Mouse (Mus musculus) cerebellum, adult 8-10 months (tissue): ENCODE results near the gene Dhx29.

Source experiments
- DNase-seq: peaks from one replicate; pipeline ENCODE4 v3.0.0; 2022

Dhx29 gene

GRCm38 (mm10) chr13:112927287-112928001, at the start of gene Dhx29, which contains the start of gene Mtrex:
Dhx29 (plus strand) TSS chr13:112927454.
Mtrex (minus strand) TSS chr13:112927398.
- peak; percentile 99 for DNase-seq

- DNase-seq = no peak
Observed at GRCm38 (mm10) chr13:112887234-112887633, 40.0 kb upstream of the Dhx29 start.

- no peak for DNase-seq
Observed at GRCm38 (mm10) chr13:112902176-112902575, 25.1 kb upstream of the Dhx29 start.

GRCm38 (mm10) chr13:112909663-112910062, 17.6 kb upstream of the Dhx29 start:
- peak; percentile 19 for DNase-seq

GRCm38 (mm10) chr13:112910434-112910833, 16.8 kb upstream of the Dhx29 start:
- no peak for DNase-seq

GRCm38 (mm10) chr13:112919141-112919865, 8.0 kb upstream of the Dhx29 start:
- no peak for DNase-seq

- no peak for DNase-seq
Observed at GRCm38 (mm10) chr13:112920906-112921305, 6.3 kb upstream of the Dhx29 start.

- DNase-seq = no peak
Observed at GRCm38 (mm10) chr13:112925266-112925665, 2.0 kb upstream of the Dhx29 start.

- DNase-seq = no peak
Observed at GRCm38 (mm10) chr13:112925976-112926375, 1.3 kb upstream of the Dhx29 start.

- peak; percentile 32 for DNase-seq
Observed at GRCm38 (mm10) chr13:112926796-112927195, 458 bp upstream of the Dhx29 start.

GRCm38 (mm10) chr13:112928038-112928668, 899 bp downstream of the Dhx29 start:
- no peak for DNase-seq

GRCm38 (mm10) chr13:112938130-112938529, 10.9 kb downstream of the Dhx29 start:
- DNase-seq = no peak

- no peak for DNase-seq
Observed at GRCm38 (mm10) chr13:112941879-112942330, 14.7 kb downstream of the Dhx29 start.

GRCm38 (mm10) chr13:112945312-112945711, 18.1 kb downstream of the Dhx29 start:
- DNase-seq = no peak

- DNase-seq = no peak
Observed at GRCm38 (mm10) chr13:112945900-112946299, 18.6 kb downstream of the Dhx29 start.

- no peak for DNase-seq
Observed at GRCm38 (mm10) chr13:112954067-112954466, 26.8 kb downstream of the Dhx29 start.

- no peak for DNase-seq
Observed at GRCm38 (mm10) chr13:112963081-112963480, 35.8 kb downstream of the Dhx29 start.

GRCm38 (mm10) chr13:112964421-112964820, 37.2 kb downstream of the Dhx29 start:
- no peak for DNase-seq

- no peak for DNase-seq
Observed at GRCm38 (mm10) chr13:112967267-112967666, 40.0 kb downstream of the Dhx29 start.

GRCm38 (mm10) chr13:112976720-112977119, 49.5 kb downstream of the Dhx29 start:
- DNase-seq = no peak

GRCm38 (mm10) chr13:112985605-112986450, 58.6 kb downstream of the Dhx29 start:
- DNase-seq = no peak

GRCm38 (mm10) chr13:112986451-112986950, 59.2 kb downstream of the Dhx29 start:
- DNase-seq = no peak
